Mouse (Mus musculus) c-Kit-positive CD71-positive TER-119-negative erythroid progenitor cells, embryonic 14.5 days (primary cell): ENCODE data around the gene Rab9.

Experiments used
- DNase-seq: peaks from one replicate; pipeline ENCODE4 v3.0.0-alpha.2; 2013; ENCODE audit warnings: low read depth

Rab9 gene

DNA sequence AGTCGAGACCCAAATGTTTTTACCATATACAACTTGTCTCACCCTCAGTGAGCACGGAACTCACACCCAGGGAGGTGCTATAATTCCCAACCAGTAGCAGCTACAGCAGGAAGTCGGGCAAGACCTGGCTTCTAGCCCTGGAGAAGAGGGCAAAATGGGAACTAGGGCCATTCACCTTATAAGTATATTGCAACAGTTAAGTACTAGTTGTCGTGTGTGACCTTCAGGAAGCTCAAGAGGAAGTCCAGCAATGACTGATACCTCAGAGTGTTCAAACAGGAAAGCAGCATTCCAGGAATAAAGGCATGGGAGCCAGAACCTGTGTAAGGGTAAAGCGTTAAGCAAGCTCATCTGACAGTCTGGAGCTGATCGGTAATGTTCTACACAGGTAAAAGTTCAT lies 26.1 kb downstream of the Rab9 start:
- no peak for DNase-seq

DNA sequence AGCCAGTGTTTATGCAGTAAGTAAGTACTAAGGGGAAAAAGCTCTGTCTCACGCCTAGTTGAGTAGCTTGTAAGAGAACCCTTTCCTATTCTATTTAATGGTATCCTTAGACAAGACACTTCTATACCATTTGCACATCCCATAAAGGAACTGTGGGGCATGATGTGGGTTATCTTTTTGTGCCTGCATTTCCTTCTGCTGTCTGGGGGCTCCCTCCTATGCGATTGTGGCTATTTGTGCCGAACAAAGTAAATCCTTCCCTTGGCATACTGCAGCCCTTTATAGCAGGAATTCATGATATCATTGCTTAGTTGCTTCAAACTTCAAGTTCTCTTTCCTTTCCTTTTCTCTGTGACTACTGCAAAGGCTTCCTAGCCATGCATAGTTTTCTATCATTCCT lies 35.1 kb downstream of the Rab9 start:
- DNase-seq = no peak

DNA sequence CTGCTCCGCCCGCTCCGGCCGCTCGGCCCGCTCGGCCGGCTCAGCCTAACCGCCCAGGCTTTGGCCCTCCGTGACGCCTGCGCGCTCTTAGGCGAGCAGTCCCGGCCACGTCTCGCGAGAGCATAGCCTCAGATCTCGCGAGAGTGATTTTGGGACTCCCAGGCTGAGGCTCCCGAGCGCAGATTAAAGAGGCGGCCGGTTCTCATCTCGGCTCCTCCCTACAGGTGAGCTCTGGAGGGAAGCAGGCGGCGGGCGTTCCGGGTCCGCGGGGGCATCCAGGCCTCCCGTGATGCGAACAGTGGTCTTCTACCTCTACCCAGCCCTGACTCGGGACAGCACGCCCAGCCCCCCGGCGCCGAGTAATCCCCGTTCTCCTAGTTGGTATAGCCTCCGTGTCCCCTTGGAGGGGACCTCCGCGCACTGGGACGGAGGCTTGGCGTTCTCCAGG lies 39.0 kb downstream of the Rab9 start, which contains the start of gene Ofd1:
Ofd1 (minus strand) TSS at position 89 of the 448 bp plus-strand sequence.
- peak; percentile 79 for DNase-seq

DNA sequence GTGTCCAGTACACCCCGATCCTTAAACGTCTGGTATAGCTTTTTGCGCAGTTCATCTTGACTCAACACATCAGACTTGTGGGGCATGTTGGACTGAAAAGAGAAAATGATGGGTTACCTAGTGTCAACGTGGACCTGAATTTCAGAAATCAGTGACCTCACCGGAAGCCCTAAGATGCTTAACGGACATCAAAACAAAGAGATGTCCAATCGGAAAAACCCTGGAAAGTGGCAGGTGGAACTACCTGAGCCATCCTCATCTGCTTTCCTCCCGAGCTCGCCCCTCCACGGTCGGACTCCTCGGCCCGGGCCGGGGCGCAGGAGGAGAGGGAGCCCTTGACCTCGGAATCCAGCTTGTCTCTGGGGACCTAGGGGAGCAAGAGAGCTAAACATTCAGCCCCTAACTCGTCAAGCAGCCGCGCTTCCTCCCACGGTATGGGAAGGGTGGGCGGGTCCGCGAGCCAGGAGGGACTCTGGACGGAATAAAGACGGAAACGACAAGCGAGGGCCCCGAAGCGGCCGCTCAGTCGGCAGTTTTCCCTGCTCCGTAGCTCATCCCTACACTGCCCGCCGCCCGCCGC lies 39.5 kb downstream of the Rab9 start, which contains the start of gene Trappc2:
Trappc2 (plus strand) TSS at position 539 of the 580 bp plus-strand sequence.
- DNase-seq = no peak

DNA sequence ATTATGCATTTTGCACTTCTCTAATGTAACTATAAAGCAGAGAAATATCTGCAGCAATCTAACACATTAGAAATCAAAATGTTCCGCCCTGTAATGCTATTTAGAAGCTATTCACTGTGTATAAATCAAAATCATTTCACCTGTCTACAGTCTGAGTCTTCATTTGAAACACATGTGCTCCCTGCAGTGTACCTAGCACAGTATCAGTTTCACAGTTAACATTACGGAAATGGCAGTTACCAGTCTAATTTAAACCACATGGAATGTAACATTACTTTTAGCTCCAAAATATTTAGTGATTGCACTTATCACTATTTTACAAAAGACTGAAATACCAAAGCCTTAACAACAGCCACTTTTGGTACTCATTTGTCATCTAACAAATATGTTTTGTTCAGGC lies 44.9 kb downstream of the Rab9 start:
- no peak for DNase-seq

DNA sequence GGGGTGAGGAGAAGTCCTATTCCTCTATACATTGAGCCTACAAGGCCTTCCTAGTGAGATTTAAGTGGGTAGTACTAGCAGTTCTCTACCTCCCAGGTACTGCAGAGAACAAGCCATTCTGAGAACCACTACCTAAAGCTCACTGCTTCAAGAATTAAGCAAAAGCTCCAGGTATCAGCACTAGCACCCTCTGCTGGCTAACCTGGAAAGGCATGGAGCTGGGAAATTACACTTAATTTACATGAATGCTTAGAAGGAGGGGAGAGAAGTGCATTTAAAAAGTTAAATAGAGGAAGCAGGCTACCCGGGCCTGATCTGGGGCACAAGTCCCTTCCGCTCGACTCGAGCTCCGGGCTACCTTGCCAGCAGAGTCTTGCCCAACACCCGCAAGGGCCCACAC lies 63.5 kb downstream of the Rab9 start:
- no peak for DNase-seq

DNA sequence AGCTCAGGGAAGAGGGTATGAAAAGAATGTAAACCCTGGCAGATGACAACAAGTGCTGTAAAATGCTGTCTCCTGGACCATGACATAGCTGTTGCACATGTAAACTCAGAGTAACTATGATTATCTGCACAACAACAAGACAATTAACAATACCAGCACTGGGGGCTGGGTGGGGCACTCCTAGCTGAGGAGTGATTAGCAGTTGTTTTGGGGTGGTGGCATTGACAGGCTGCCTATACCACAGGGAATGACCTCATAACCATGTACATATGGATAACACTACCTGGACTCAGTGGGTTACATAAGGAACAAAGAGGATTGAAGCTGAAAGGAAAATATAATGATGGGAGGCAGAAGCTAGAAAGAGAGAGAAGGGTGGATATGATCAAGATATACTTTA lies 71.8 kb downstream of the Rab9 start:
- peak; percentile 24 for DNase-seq
